Comparison of ENCODE assay signal across 8 mouse cellular contexts in the genomic region with DNA sequence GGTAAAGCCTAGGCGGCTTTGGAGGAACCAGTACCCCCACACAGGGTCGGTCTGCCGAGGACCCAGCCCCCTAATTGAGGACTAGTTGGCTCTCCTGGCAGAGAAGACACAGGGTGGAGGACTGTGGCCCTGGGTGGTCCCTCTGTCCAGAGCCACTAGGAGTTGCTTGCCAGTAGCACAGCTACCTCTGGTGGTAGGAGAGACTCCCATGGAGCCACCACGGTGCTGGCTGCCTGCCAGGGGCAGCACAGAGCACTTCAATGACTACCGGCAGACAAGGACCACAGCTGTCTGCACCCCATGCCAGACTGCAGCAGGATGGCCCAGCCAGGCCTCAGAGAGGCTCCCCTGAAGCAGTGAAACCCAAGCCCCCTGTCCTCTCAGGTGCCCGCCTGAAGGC. TPM values are rescaled to one million over a fixed set of nuclear protein-coding genes. Genes with fewer than 3 reads are reported as not detected.
DNase-seq lines count a peak whose midpoint lies in the region; ATAC-seq lines count a peak whose summit lies in the region.

No protein-coding gene starts in this region.

- no peak overlapping the region for H3K4me3 ChIP-seq in embryonic facial prominence, embryonic 10.5 days
- H3K4me3 ChIP-seq in heart, embryonic 12.5 days: no peak overlapping the region

- no peak overlapping the region for H3K4me2 ChIP-seq in heart, embryonic 12.5 days

- H3K27me3 ChIP-seq in embryonic facial prominence, embryonic 10.5 days (replicated peaks; ENCODE audit: low read depth, poor library complexity, severe bottlenecking): peaks cover 9% of the 10 kb centered on the region; the same call in 1 of the 2 replicates
- peaks cover 5% of the 10 kb centered on the region; the same call in 1 of the 2 replicates for H3K27me3 ChIP-seq in heart, embryonic 12.5 days (replicated peaks)

- no peaks in the 10 kb centered on the region for H3K9me3 ChIP-seq in embryonic facial prominence, embryonic 10.5 days
- H3K9me3 ChIP-seq in heart, embryonic 12.5 days (replicated peaks): no peaks in the 10 kb centered on the region

- DNase-seq in frontal cortex, postnatal 10 days (ENCODE audit: low spot score in 2 of 2): peak; percentile 78 to 80
- no peak for DNase-seq in frontal cortex, postnatal 25 days (ENCODE audit: low spot score in 2 of 2)
- peak; percentile 37 for DNase-seq in ES-CJ7 (ENCODE audit: low read depth, low spot score)
- DNase-seq in embryonic facial prominence, embryonic 10.5 days (ENCODE audit: low spot score): peak; percentile 60
- peak; percentile 51 to 78 for DNase-seq in kidney, postnatal 36 days
- peak; percentile 82 to 89 for DNase-seq in lung, postnatal 4 days
- peak; percentile 54 for DNase-seq in thymus, postnatal 14 days

- no peaks in the 10 kb centered on the region for H3K36me3 ChIP-seq in embryonic facial prominence, embryonic 10.5 days (replicated peaks)
- H3K36me3 ChIP-seq in heart, embryonic 12.5 days: no peaks in the 10 kb centered on the region

- peak; percentile 74 for ATAC-seq in heart, embryonic 12.5 days (ENCODE audit: insufficient number of reproducible peaks, low FRiP score)

- WGBS in embryonic facial prominence, embryonic 10.5 days: 34% methylated on average over 6 of the region's 6 CpGs
- WGBS in heart, embryonic 12.5 days: 29% methylated on average over 6 of the region's 6 CpGs

- H3K27ac ChIP-seq in embryonic facial prominence, embryonic 10.5 days (replicated peaks): 0 out of 2 replicates have a peak overlapping the region, but pooled peaks have one; percentile 42
- H3K27ac ChIP-seq in heart, embryonic 12.5 days (ENCODE audit: poor library complexity, severe bottlenecking): no peak overlapping the region

- peaks cover 19% of the 10 kb centered on the region for H3K4me1 ChIP-seq in embryonic facial prominence, embryonic 10.5 days
- H3K4me1 ChIP-seq in heart, embryonic 12.5 days (replicated peaks): peaks cover 13% of the 10 kb centered on the region

- no peak overlapping the region for H3K9ac ChIP-seq in heart, embryonic 12.5 days

RNA-seq across cellular contexts. Expression of a gene that starts 15.2 kb away (rescaled TPM):
- 25.2 and 26.4 TPM in 2 replicates for polyA plus RNA-seq in embryonic facial prominence, embryonic 10.5 days (2016; fragmentation: Nextera tagmentation; extraction: Ambion mirVana)
- 22.0 and 24.2 TPM in 2 replicates for polyA plus RNA-seq in heart, embryonic 12.5 days (2016; fragmentation: Nextera tagmentation; extraction: Ambion mirVana)

RNA-seq across cellular contexts. Expression of a gene that starts 48.3 kb away (rescaled TPM):
- 52.1 and 56.3 TPM in 2 replicates for polyA plus RNA-seq in embryonic facial prominence, embryonic 10.5 days (2016; fragmentation: Nextera tagmentation; extraction: Ambion mirVana)
- 44.0 and 50.8 TPM in 2 replicates for polyA plus RNA-seq in heart, embryonic 12.5 days (2016; fragmentation: Nextera tagmentation; extraction: Ambion mirVana)

Comparison
In these comparisons a context has a peak if more than half of its experiments do, and no peak if none do; other contexts are left out.
1. DNase-seq: peak in frontal cortex, postnatal 10 days (2 of 2), ES-CJ7 (single experiment), embryonic facial prominence, embryonic 10.5 days (single experiment), kidney, postnatal 36 days (2 of 2), lung, postnatal 4 days (2 of 2) and thymus, postnatal 14 days (single experiment); none in frontal cortex, postnatal 25 days (0 of 2).